Mouse (Mus musculus): ENCODE measurements around the gene Mgat4c.

DNA sequence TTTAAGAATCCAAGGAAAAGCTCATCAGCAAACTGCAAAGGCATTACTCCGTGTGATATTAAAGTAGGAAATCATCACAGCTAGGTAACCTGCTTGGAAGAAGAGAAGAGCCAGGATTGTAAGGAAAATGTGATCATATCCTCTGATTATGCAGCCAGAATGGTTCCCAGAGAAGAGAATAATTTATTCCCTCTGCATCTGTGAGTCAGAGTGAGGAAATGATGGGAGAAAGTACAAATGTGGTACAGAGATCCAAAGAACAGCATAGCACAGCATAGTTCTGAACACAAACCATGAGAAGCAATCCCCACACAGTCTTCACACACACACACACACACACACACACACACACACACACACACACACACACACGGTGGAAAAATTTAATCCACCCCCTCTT lies 40.2 kb upstream of the Mgat4c start:
- no peak for TF ChIP-seq CTCF (IDR thresholded peaks at IDR 0.05; ENCODE audit: low read depth)
- TF ChIP-seq EP300 (IDR thresholded peaks at IDR 0.05; ENCODE audit: low read depth): no peak

Measured in liver, postnatal 0 days (tissue).